Mouse (Mus musculus) embryonic facial prominence, embryonic 13.5 days (tissue): ENCODE data around the gene Nfib. TPM values are rescaled to one million over a fixed set of nuclear protein-coding genes. Genes with fewer than 3 reads are reported as not detected.

ENCODE experiments used
- ATAC-seq: fragments of 200-750 bp; cut with Nextera tagmentation; 2 replicates; pipeline ENCODE4 v1.8.0; 2017; ENCODE audit warnings: low read depth; ENCODE audit not compliant: insufficient number of reproducible peaks, insufficient read depth, low FRiP score, low TSS enrichment
- H3K27ac ChIP-seq: fragments of 300-500 bp; sonication (generic); 2 replicates; pipeline ENCODE4 v1.5.1; 2015; ENCODE audit warnings: moderate library complexity, mild to moderate bottlenecking, inconsistent platforms
- H3K27me3 ChIP-seq: fragments of 300-500 bp; sonication (generic); 2 replicates; pipeline ENCODE4 v1.6.1; 2015; ENCODE audit warnings: mild to moderate bottlenecking, inconsistent platforms
- H3K36me3 ChIP-seq: fragments of 300-500 bp; sonication (generic); 2 replicates; pipeline ENCODE4 v1.6.1; 2015; ENCODE audit warnings: mild to moderate bottlenecking, inconsistent platforms
- H3K4me1 ChIP-seq: fragments of 300-500 bp; sonication (generic); 2 replicates; pipeline ENCODE4 v1.6.1; 2015; ENCODE audit warnings: inconsistent platforms
- H3K4me2 ChIP-seq: fragments of 300-500 bp; sonication (generic); 2 replicates; pipeline ENCODE4 v1.6.1; 2015; ENCODE audit warnings: moderate library complexity, mild to moderate bottlenecking, inconsistent platforms
- H3K4me3 ChIP-seq: fragments of 300-500 bp; sonication (generic); 2 replicates; pipeline ENCODE4 v1.5.1; 2015; ENCODE audit warnings: mild to moderate bottlenecking, inconsistent platforms
- H3K9ac ChIP-seq: fragments of 300-500 bp; sonication (generic); 2 replicates; pipeline ENCODE4 v1.6.1; 2015; ENCODE audit warnings: mild to moderate bottlenecking, inconsistent platforms
- H3K9me3 ChIP-seq: fragments of 300-500 bp; sonication (generic); 2 replicates; pipeline ENCODE4 v1.6.1; 2016; ENCODE audit warnings: inconsistent platforms
- WGBS: fragments of 180-500 bp; shearing (Covaris S2); methylation state at CpG from one replicate; pipeline ENCODE4 v1.1.7; 2015; ENCODE audit warnings: mixed read lengths; 5-methylcytosine and 5-hydroxymethylcytosine counted together
- polyA plus RNA-seq: library from polyadenylated mRNA; unstranded; fragments of >200 nt; fragmentation: Nextera tagmentation; extraction: Ambion mirVana; gene quantifications from 2 replicates; pipeline ENCODE4 v1.2.1, GENCODE M21; 2015

Gene Nfib
- polyA plus RNA-seq, 1 experiment from 2014 or later, result 104 TPM

GRCm38 (mm10) chr4:82514921-82515320 is 190.6 kb downstream of the Nfib start:
- no peak overlapping the region for H3K4me3 ChIP-seq
- no peak for ATAC-seq
- H3K27me3 ChIP-seq, result no peaks in the 10 kb centered on the region
- H3K36me3 ChIP-seq, result no peaks in the 10 kb centered on the region
- 87% methylated on average over 8 of the region's 8 CpGs for WGBS
- no peak overlapping the region for H3K27ac ChIP-seq
- no peaks in the 10 kb centered on the region for H3K9me3 ChIP-seq
- H3K9ac ChIP-seq, result no peak overlapping the region
- no peak overlapping the region for H3K4me2 ChIP-seq
- peaks cover 29% of the 10 kb centered on the region for H3K4me1 ChIP-seq

GRCm38 (mm10) chr4:82514373-82514772 is 191.2 kb downstream of the Nfib start:
- ATAC-seq, result no peak
- H3K27ac ChIP-seq, result no peak overlapping the region
- no peak overlapping the region for H3K9ac ChIP-seq
- H3K4me1 ChIP-seq, result peaks cover 34% of the 10 kb centered on the region
- WGBS, result 69% methylated on average over 1 of the region's 1 CpGs
- no peaks in the 10 kb centered on the region for H3K36me3 ChIP-seq
- H3K27me3 ChIP-seq, result no peaks in the 10 kb centered on the region
- no peaks in the 10 kb centered on the region for H3K9me3 ChIP-seq
- no peak overlapping the region for H3K4me2 ChIP-seq
- H3K4me3 ChIP-seq, result no peak overlapping the region

- peak overlapping the region; percentile 91 for H3K27ac ChIP-seq
- H3K4me2 ChIP-seq, result peak overlapping the region; percentile 88
- no peak for ATAC-seq
- H3K4me1 ChIP-seq, result peaks cover 44% of the 10 kb centered on the region
- H3K36me3 ChIP-seq, result no peaks in the 10 kb centered on the region
- WGBS, result 1% methylated on average over 14 of the region's 14 CpGs
- no peaks in the 10 kb centered on the region for H3K9me3 ChIP-seq
- H3K4me3 ChIP-seq, result peak overlapping the region; percentile 50
- peak overlapping the region; percentile 74 for H3K9ac ChIP-seq
- no peaks in the 10 kb centered on the region for H3K27me3 ChIP-seq
Measured at GRCm38 (mm10) chr4:82513426-82513750, 192.2 kb downstream of the Nfib start.

- peak; percentile 98 for ATAC-seq
- peaks cover 49% of the 10 kb centered on the region for H3K4me1 ChIP-seq
- H3K4me3 ChIP-seq, result peak overlapping the region; percentile 50
- H3K27ac ChIP-seq, result peak overlapping the region; percentile 91
- no peaks in the 10 kb centered on the region for H3K27me3 ChIP-seq
- H3K36me3 ChIP-seq, result no peaks in the 10 kb centered on the region
- 1% methylated on average over 56 of the region's 63 CpGs for WGBS
- H3K9me3 ChIP-seq, result no peaks in the 10 kb centered on the region
- H3K9ac ChIP-seq, result peak overlapping the region; percentile 74
- peak overlapping the region; percentile 88 for H3K4me2 ChIP-seq
Measured at GRCm38 (mm10) chr4:82512743-82513425, 192.7 kb downstream of the Nfib start.

- Histone ChIP-seq H3K4me3 (peak overlapping the region; percentile 50), H3K9me3 (no peaks in the 10 kb centered on the region), H3K27me3 (no peaks in the 10 kb centered on the region), H3K36me3 (no peaks in the 10 kb centered on the region), H3K4me1 (peaks cover 55% of the 10 kb centered on the region), H3K9ac (peak overlapping the region; percentile 74), H3K27ac (peak overlapping the region; percentile 91), H3K4me2 (peak overlapping the region; percentile 88)
- no peak for ATAC-seq
- 1% methylated on average over 13 of the region's 13 CpGs for WGBS
Measured at GRCm38 (mm10) chr4:82512335-82512734, 193.2 kb downstream of the Nfib start.

GRCm38 (mm10) chr4:82511524-82511923 is 194.0 kb downstream of the Nfib start:
- Histone ChIP-seq H3K4me3 (peak overlapping the region; percentile 50), H3K9me3 (no peaks in the 10 kb centered on the region), H3K27ac (peak overlapping the region; percentile 91), H3K27me3 (no peaks in the 10 kb centered on the region), H3K9ac (peak overlapping the region; percentile 61; the same call in 1 of the 2 replicates), H3K4me2 (peak overlapping the region; percentile 88), H3K4me1 (peaks cover 58% of the 10 kb centered on the region), H3K36me3 (no peaks in the 10 kb centered on the region)
- ATAC-seq, result no peak
- 3% methylated on average over 8 of the region's 8 CpGs for WGBS

GRCm38 (mm10) chr4:82511001-82511513 is 194.5 kb downstream of the Nfib start:
- H3K4me3 ChIP-seq, result peak overlapping the region; percentile 50
- WGBS, result 6% methylated on average over 16 of the region's 16 CpGs
- H3K36me3 ChIP-seq, result no peaks in the 10 kb centered on the region
- ATAC-seq, result no peak
- no peaks in the 10 kb centered on the region for H3K27me3 ChIP-seq
- no peaks in the 10 kb centered on the region for H3K9me3 ChIP-seq
- peak overlapping the region; percentile 91 for H3K27ac ChIP-seq
- H3K4me2 ChIP-seq, result peak overlapping the region; percentile 88
- H3K4me1 ChIP-seq, result peaks cover 58% of the 10 kb centered on the region
- peak overlapping the region; percentile 61; the same call in 1 of the 2 replicates for H3K9ac ChIP-seq

GRCm38 (mm10) chr4:82509771-82510170 is 195.8 kb downstream of the Nfib start:
- WGBS, result 32% methylated on average over 4 of the region's 4 CpGs
- Histone ChIP-seq H3K27me3 (no peaks in the 10 kb centered on the region), H3K9ac (peak overlapping the region; percentile 51; the same call in 1 of the 2 replicates), H3K4me2 (peak overlapping the region; percentile 89), H3K27ac (peak overlapping the region; percentile 41), H3K9me3 (no peaks in the 10 kb centered on the region), H3K4me1 (peaks cover 58% of the 10 kb centered on the region), H3K36me3 (no peaks in the 10 kb centered on the region), H3K4me3 (no peak overlapping the region)
- no peak for ATAC-seq

- peak overlapping the region; percentile 97; the same call in 1 of the 2 replicates for H3K4me3 ChIP-seq
- no peaks in the 10 kb centered on the region for H3K36me3 ChIP-seq
- ATAC-seq, result no peak
- WGBS, result 39% methylated on average over 2 of the region's 2 CpGs
- H3K4me2 ChIP-seq, result peak overlapping the region; percentile 89
- H3K27me3 ChIP-seq, result no peaks in the 10 kb centered on the region
- H3K27ac ChIP-seq, result peak overlapping the region; percentile 41
- H3K9me3 ChIP-seq, result no peaks in the 10 kb centered on the region
- peak overlapping the region; percentile 51; the same call in 1 of the 2 replicates for H3K9ac ChIP-seq
- peaks cover 57% of the 10 kb centered on the region for H3K4me1 ChIP-seq
Measured at GRCm38 (mm10) chr4:82509166-82509767, 196.3 kb downstream of the Nfib start.

GRCm38 (mm10) chr4:82508281-82508687 is 197.3 kb downstream of the Nfib start:
- peak overlapping the region; percentile 97 for H3K4me3 ChIP-seq
- peaks cover 56% of the 10 kb centered on the region for H3K4me1 ChIP-seq
- 13% methylated on average over 7 of the region's 7 CpGs for WGBS
- H3K27ac ChIP-seq, result peak overlapping the region; percentile 100
- H3K9me3 ChIP-seq, result no peaks in the 10 kb centered on the region
- H3K9ac ChIP-seq, result peak overlapping the region; percentile 100
- ATAC-seq, result no peak
- H3K4me2 ChIP-seq, result peak overlapping the region; percentile 89
- H3K27me3 ChIP-seq, result no peaks in the 10 kb centered on the region
- no peaks in the 10 kb centered on the region for H3K36me3 ChIP-seq

GRCm38 (mm10) chr4:82507541-82508280 is 197.8 kb downstream of the Nfib start:
- no peak for ATAC-seq
- 7% methylated on average over 15 of the region's 15 CpGs for WGBS
- H3K4me3 ChIP-seq, result peak overlapping the region; percentile 97
- H3K9ac ChIP-seq, result peak overlapping the region; percentile 100
- H3K36me3 ChIP-seq, result no peaks in the 10 kb centered on the region
- peak overlapping the region; percentile 89 for H3K4me2 ChIP-seq
- H3K27me3 ChIP-seq, result no peaks in the 10 kb centered on the region
- H3K27ac ChIP-seq, result peak overlapping the region; percentile 100
- H3K4me1 ChIP-seq, result peaks cover 55% of the 10 kb centered on the region
- no peaks in the 10 kb centered on the region for H3K9me3 ChIP-seq
